Mouse (Mus musculus): ENCODE data around the gene Ap4b1. TPM values are rescaled to one million over a fixed set of nuclear protein-coding genes. Genes with fewer than 3 reads are reported as not detected.

Gene Ap4b1
- polyA plus RNA-seq, 1 experiment from 2014 or later = 18.5 TPM

GRCm38 (mm10) chr3:103852565-103853299, 43.4 kb downstream of the Ap4b1 start:
- no peak for ATAC-seq (ENCODE audit: insufficient number of reproducible peaks, insufficient read depth, low FRiP score, low read depth)
- 71% methylated on average over 3 of the region's 3 CpGs for WGBS
- Histone ChIP-seq H3K36me3 (ENCODE audit: control insufficient read depth, insufficient read depth, low read length) (no peaks in the 10 kb centered on the region), H3K4me3 (ENCODE audit: low read depth, low read length) (no peak overlapping the region), H3K9ac (replicated peaks; ENCODE audit: low read depth, low read length) (no peak overlapping the region), H3K27ac (ENCODE audit: low read length) (no peak overlapping the region), H3K4me2 (replicated peaks; ENCODE audit: low read depth, low read length) (no peak overlapping the region), H3K27me3 (ENCODE audit: control insufficient read depth, insufficient read depth, low read length) (no peaks in the 10 kb centered on the region), H3K9me3 (ENCODE audit: control insufficient read depth, low read depth, low read length) (no peaks in the 10 kb centered on the region), H3K4me1 (ENCODE audit: control insufficient read depth, insufficient read depth, low read length) (no peaks in the 10 kb centered on the region)

DNA sequence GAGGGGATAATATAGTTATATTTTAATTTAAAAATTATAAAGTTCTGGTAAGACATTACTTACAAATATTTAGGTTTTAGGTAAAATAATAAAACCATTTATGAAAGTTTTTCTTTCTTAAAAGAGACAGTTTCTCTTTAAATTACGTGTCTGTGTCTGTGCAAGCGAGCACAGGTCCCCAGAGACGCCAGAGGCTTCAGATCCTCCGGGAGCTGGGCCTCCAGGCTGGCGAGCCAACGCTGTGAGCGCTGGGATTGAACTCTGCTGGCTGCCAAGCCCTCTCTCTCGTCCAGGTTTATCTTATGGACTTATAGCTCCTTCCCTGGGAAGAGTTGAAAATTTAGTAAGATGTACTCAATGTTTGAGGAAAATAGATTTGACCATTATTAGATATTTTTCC, 44.5 kb downstream of the Ap4b1 start:
- no peaks in the 10 kb centered on the region for H3K27me3 ChIP-seq (ENCODE audit: control insufficient read depth, insufficient read depth, low read length)
- no peaks in the 10 kb centered on the region for H3K9me3 ChIP-seq (ENCODE audit: control insufficient read depth, low read depth, low read length)
- WGBS = 55% methylated on average over 8 of the region's 8 CpGs
- no peak for ATAC-seq (ENCODE audit: insufficient number of reproducible peaks, insufficient read depth, low FRiP score, low read depth)
- no peak overlapping the region for H3K9ac ChIP-seq (replicated peaks; ENCODE audit: low read depth, low read length)
- no peaks in the 10 kb centered on the region for H3K36me3 ChIP-seq (ENCODE audit: control insufficient read depth, insufficient read depth, low read length)
- no peak overlapping the region for H3K4me3 ChIP-seq (ENCODE audit: low read depth, low read length)
- no peaks in the 10 kb centered on the region for H3K4me1 ChIP-seq (ENCODE audit: control insufficient read depth, insufficient read depth, low read length)
- no peak overlapping the region for H3K27ac ChIP-seq (ENCODE audit: low read length)
- H3K4me2 ChIP-seq (replicated peaks; ENCODE audit: low read depth, low read length) = no peak overlapping the region

DNA sequence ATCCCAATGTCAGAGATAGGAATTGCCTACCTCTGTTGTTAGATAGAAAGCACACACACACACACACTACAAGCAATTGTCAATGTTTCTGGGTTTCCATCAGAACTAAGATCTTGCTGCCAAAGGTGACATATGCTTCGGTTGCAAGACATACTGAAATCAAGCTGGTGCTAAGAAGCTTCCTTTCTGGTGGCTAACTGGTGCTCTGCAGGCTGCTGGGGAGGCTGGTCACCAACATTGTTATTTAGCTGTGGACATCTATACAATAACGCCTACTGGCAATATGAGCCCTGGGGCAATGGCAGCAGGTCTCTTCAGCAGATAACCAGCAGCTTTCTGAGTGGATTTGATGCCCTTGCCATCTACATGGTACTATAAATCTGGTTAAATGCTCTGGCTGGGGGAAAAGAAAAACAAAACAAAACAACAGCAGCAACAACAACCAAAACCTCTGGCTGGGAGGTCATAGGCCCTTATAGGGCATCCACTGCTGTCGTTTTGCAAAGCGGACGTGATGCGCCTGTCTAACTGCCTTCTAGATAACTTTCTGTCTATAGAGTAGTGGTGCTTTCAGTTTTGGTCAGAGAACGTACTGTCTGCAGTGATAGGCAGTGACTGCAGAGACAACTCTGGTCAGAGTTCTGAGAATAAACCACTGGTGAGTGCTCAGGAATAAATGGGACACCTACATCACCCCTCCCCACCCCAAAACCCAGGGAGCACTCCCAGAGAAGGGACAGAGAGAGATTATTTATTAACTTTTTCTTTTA, 47.9 kb downstream of the Ap4b1 start:
- no peaks in the 10 kb centered on the region for H3K27me3 ChIP-seq (ENCODE audit: control insufficient read depth, insufficient read depth, low read length)
- no peaks in the 10 kb centered on the region for H3K9me3 ChIP-seq (ENCODE audit: control insufficient read depth, low read depth, low read length)
- no peak for ATAC-seq (ENCODE audit: insufficient number of reproducible peaks, insufficient read depth, low FRiP score, low read depth)
- H3K9ac ChIP-seq (replicated peaks; ENCODE audit: low read depth, low read length) = no peak overlapping the region
- H3K4me1 ChIP-seq (ENCODE audit: control insufficient read depth, insufficient read depth, low read length) = no peaks in the 10 kb centered on the region
- H3K27ac ChIP-seq (ENCODE audit: low read length) = no peak overlapping the region
- H3K36me3 ChIP-seq (ENCODE audit: control insufficient read depth, insufficient read depth, low read length) = no peaks in the 10 kb centered on the region
- H3K4me2 ChIP-seq (replicated peaks; ENCODE audit: low read depth, low read length) = no peak overlapping the region
- H3K4me3 ChIP-seq (ENCODE audit: low read depth, low read length) = no peak overlapping the region
- WGBS = 90% methylated on average over 7 of the region's 7 CpGs

- H3K36me3 ChIP-seq (ENCODE audit: control insufficient read depth, insufficient read depth, low read length) = no peaks in the 10 kb centered on the region
- ATAC-seq (ENCODE audit: insufficient number of reproducible peaks, insufficient read depth, low FRiP score, low read depth) = no peak
- no peaks in the 10 kb centered on the region for H3K4me1 ChIP-seq (ENCODE audit: control insufficient read depth, insufficient read depth, low read length)
- H3K9ac ChIP-seq (replicated peaks; ENCODE audit: low read depth, low read length) = no peak overlapping the region
- no peaks in the 10 kb centered on the region for H3K27me3 ChIP-seq (ENCODE audit: control insufficient read depth, insufficient read depth, low read length)
- H3K9me3 ChIP-seq (ENCODE audit: control insufficient read depth, low read depth, low read length) = no peaks in the 10 kb centered on the region
- H3K27ac ChIP-seq (ENCODE audit: low read length) = no peak overlapping the region
- H3K4me3 ChIP-seq (ENCODE audit: low read depth, low read length) = no peak overlapping the region
- no peak overlapping the region for H3K4me2 ChIP-seq (replicated peaks; ENCODE audit: low read depth, low read length)
- 93% methylated on average over 6 of the region's 6 CpGs for WGBS
Observed at GRCm38 (mm10) chr3:103857977-103858563, 48.8 kb downstream of the Ap4b1 start.

DNA sequence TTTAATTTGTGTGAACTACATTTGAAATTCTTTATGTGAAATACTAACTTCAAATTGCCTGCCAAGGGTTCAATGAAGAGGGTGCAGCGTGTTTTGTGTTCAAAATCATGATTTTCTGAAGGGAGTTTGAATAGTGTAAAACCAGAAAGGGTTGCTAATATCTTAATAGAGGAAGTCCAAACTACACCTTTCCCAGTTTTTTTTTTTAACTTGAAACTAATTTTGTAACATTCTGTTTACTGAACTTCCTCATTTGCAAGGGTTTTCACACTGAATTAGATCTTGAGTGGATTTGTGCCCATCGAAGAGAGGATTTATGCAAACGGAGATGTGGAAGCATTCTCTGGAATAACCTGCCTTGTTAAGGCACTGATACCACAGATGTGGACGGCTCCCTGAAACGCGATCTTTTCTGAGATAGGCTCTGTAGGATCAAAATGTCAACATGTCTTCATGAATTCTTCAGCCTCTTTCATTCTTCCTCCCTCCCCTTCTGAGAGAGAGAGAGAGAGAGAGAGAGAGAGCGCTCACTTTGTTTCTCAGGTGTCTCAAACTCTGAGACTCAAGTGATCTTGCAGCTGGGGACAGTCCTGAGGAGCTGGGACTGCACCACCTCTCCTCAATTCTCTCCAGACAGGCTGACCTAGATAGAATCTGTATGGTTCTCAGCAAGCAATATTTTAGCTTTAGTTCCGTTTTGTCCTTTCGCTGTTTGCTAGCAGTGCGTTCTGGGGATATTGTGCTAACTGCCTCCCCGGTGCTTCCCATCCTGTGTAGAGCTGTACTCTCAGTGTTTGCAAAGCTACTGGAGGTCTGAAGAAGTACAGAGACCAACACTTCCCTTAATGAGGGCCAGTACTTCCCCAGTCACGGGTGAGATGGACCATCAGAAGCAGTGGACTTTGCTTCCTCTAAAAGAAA, 49.8 kb downstream of the Ap4b1 start, which contains the start of gene Ptpn22:
TSS of gene Ptpn22 (plus strand) at position 915 of the 921 bp plus-strand sequence.
- ATAC-seq (ENCODE audit: insufficient number of reproducible peaks, insufficient read depth, low FRiP score, low read depth) = no peak
- Histone ChIP-seq H3K27me3 (ENCODE audit: control insufficient read depth, insufficient read depth, low read length) (no peaks in the 10 kb centered on the region), H3K36me3 (ENCODE audit: control insufficient read depth, insufficient read depth, low read length) (no peaks in the 10 kb centered on the region), H3K4me3 (ENCODE audit: low read depth, low read length) (no peak within 1 kb of the TSS), H3K9ac (replicated peaks; ENCODE audit: low read depth, low read length) (no peak within 1 kb of the TSS), H3K4me1 (ENCODE audit: control insufficient read depth, insufficient read depth, low read length) (no peaks in the 10 kb centered on the region), H3K27ac (ENCODE audit: low read length) (no peak within 1 kb of the TSS), H3K9me3 (ENCODE audit: control insufficient read depth, low read depth, low read length) (no peaks in the 10 kb centered on the region), H3K4me2 (replicated peaks; ENCODE audit: low read depth, low read length) (no peak within 1 kb of the TSS)
- WGBS = 67% methylated on average over 12 of the region's 12 CpGs

DNA sequence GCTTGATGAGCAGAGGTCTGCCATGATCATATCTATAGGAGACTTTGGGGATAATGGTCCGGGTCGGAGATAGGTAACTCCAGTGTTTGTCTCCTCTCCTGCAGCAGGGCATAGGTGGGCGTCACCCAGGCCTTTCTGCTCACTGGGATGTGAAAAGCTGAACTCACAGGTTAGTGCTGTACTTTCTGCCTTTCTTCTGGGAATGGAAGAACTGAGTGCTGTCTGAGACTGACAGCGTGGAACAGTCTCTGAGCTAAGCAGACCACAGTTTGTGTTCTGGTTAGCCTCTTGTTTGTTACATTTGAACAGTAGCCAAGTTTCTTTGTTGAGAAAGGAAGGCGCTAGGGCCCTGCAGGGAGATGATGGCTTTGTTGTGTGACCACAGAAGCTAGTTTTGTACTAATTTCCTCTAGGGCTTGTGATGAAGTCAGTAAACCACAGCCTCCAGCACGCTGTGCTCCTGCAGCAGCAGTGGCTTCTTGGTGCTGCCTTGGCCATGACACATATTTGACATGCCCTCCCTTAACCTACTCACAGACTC, 50.6 kb downstream of the Ap4b1 start:
- Histone ChIP-seq H3K9me3 (ENCODE audit: control insufficient read depth, low read depth, low read length) (no peaks in the 10 kb centered on the region), H3K9ac (replicated peaks; ENCODE audit: low read depth, low read length) (no peak overlapping the region), H3K27me3 (ENCODE audit: control insufficient read depth, insufficient read depth, low read length) (no peaks in the 10 kb centered on the region), H3K4me3 (ENCODE audit: low read depth, low read length) (no peak overlapping the region), H3K4me1 (ENCODE audit: control insufficient read depth, insufficient read depth, low read length) (no peaks in the 10 kb centered on the region), H3K4me2 (replicated peaks; ENCODE audit: low read depth, low read length) (no peak overlapping the region), H3K36me3 (ENCODE audit: control insufficient read depth, insufficient read depth, low read length) (no peaks in the 10 kb centered on the region), H3K27ac (ENCODE audit: low read length) (no peak overlapping the region)
- 69% methylated on average over 6 of the region's 6 CpGs for WGBS
- ATAC-seq (ENCODE audit: insufficient number of reproducible peaks, insufficient read depth, low FRiP score, low read depth) = no peak

DNA sequence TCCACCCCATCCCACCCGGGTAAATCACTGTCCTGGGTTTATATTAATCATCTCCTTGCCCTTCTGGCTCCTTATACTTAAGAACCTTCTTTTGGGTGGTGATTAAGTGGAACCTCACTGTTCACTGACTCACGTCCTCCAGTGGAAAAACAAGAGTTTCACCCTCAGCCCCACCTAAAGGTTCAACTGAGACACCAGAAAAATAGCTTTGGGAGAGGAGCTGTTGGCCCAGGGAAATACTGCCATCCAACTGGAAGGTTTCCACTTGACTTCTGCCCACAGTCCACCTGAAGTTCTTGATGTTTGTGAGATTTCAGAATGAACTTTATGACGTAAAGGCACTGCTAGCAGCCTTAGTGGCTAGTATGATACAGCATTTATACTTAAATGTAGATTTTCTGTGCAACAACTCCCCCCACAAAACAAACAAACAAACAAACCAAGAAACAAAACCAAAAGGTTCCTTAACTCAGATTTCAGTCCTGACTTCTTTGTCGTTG, 53.5 kb downstream of the Ap4b1 start:
- no peak overlapping the region for H3K27ac ChIP-seq (ENCODE audit: low read length)
- H3K36me3 ChIP-seq (ENCODE audit: control insufficient read depth, insufficient read depth, low read length) = no peaks in the 10 kb centered on the region
- H3K9me3 ChIP-seq (ENCODE audit: control insufficient read depth, low read depth, low read length) = no peaks in the 10 kb centered on the region
- H3K4me3 ChIP-seq (ENCODE audit: low read depth, low read length) = no peak overlapping the region
- H3K27me3 ChIP-seq (ENCODE audit: control insufficient read depth, insufficient read depth, low read length) = no peaks in the 10 kb centered on the region
- no peak overlapping the region for H3K9ac ChIP-seq (replicated peaks; ENCODE audit: low read depth, low read length)
- WGBS = 59% methylated on average over 4 of the region's 4 CpGs
- no peak overlapping the region for H3K4me2 ChIP-seq (replicated peaks; ENCODE audit: low read depth, low read length)
- no peaks in the 10 kb centered on the region for H3K4me1 ChIP-seq (ENCODE audit: control insufficient read depth, insufficient read depth, low read length)
- ATAC-seq (ENCODE audit: insufficient number of reproducible peaks, insufficient read depth, low FRiP score, low read depth) = no peak

Measured in stomach, embryonic 14.5 days (tissue).